Mouse (Mus musculus): Measurements from ENCODE around the gene Spryd4.
"Not testable (repeated sequence)": the region's sequence is repeated elsewhere in the genome, so short reads cannot be mapped to it uniquely, and the experiment has no call there.

Gene Spryd4

DNA sequence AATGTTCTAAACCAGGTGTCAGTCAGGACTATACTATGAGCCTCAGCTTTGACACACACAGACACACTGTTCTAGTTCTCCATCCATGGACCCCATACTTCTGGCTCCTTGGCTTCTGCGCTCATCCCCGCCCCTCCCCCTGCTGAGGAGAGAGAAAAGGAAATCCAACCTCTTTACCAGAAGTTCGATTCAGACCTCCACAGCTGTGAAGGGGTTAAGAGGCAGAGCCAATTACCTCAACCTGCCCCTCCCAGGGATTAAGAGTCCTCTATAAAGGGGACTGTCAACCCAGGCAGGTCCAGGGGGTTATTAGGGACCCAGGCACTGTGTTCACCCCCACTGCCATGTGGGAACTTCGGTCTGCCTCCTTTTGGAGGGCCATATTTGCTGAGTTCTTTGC lies 13.9 kb upstream of the Spryd4 start, which contains the start of gene Mip:
Gene Mip, plus strand, starts transcription at position 301 of the 400 bp plus-strand sequence.
- no peak for DNase-seq (ENCODE audit: low read depth, low spot score)

GRCm38 (mm10) chr10:128225064-128225463 lies 13.5 kb upstream of the Spryd4 start:
- no peak for DNase-seq (ENCODE audit: low read depth, low spot score)

DNA sequence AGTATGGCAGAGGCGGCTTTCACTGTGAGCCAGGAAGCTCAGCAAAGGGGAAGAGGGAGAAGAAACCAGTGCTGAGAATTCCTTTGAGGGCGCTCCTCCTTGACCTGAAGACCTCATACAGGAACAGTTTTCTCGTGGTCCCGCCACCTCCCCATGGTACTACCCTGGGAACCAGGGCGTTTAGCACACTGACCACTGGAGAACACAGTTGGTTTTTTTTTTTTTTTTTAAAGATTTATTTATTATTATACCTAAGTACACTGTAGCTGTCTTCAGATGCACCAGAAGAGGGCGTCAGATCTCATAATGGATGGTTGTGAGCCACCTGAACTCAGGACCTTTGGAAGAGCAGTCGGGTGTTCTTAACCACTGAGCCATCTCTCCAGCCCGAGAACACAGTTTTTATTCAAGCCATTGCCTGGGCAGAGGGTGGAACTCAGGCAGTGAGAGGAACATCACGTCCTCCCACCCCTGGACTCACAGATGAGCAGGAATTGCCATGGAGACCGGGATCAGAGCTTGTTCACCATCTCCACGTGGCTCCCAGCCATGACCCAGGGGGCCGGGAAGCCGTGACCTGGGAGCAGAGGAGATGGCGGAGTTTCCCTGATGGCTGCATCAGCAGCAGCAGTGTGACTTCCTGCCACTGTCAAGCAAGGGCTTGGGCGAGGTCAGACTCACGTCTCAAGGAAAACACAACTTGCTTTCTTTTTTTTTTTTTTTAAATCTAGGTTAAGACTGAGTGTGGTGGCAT lies 10.1 kb upstream of the Spryd4 start:
- no peak for DNase-seq (ENCODE audit: low read depth, low spot score)

DNA sequence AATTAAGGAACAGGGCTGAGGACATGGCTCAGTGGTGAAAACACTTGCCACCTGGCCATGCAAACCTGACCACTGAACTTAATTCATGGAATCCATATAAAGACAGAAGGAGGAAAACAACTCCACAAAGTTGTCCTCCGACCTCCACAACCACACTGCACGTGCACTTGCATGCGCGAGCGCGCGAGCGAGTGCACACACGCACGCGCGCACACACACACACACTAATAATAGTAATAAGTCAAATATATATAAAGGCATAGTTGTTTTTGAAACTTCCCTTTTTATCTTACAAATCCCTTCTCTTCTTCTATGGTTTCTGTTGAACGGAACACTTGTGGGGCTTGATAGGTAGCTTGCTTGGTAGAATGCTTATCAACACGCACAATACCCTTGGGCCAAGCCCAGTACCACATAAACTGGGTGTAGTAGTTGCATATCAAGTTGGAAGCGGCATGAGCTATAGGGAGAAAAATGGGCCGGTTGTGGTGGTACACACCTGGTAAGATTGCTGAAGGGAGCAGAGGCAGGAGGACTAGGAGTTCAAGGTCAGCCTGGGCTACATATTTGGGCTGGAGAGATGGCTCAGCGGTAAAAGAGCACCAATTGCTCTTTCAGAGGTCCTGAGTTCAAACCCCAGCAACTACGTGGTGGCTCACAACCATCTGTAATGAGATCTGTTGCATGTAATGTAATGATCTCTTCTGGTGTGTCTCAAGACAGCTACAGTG lies 6.9 kb upstream of the Spryd4 start:
- no peak for DNase-seq (ENCODE audit: low read depth, low spot score)

DNA sequence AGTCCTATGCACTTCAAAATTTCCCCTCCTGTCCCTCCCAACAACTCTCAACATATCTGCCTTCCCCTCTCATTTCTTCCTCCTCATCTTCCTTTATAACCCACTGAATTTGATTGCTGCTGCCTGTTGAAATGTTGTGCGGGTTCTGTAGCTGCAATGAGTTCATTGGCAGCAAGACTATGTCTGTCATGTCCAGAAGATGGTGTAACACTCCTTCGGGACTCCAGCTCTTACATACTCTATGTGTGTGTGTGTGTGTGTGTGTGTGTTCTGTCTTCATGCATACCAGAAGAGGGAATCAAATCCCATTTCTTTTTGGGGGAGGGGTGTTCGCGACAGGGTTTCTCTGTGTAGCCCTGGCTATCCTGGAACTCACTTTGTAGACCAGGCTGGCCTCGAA lies 3.4 kb upstream of the Spryd4 start:
- DNase-seq (ENCODE audit: low read depth, low spot score) = no peak

DNA sequence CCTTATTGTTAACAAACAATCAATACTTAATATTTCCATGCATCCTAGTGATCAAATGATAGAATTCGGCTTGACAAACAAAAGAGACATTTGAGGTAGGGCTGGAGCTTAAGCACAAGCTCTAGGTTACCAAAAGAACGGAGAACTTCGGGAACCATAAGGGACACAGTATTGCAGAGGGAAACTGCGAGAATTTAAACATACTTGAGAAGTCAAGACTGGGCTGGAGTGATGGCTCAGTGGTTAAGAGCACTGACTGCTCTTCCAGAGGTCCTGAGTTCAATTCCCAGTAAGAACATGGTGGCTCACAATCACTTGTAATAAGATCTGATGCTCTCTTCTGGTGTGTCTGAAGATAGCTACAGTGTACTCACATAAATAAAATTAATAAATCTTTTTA lies 2.5 kb upstream of the Spryd4 start:
- DNase-seq (ENCODE audit: low read depth, low spot score) = not testable (repeated sequence)

- peak; percentile 69 for DNase-seq (ENCODE audit: low read depth, low spot score)
Observed at GRCm38 (mm10) chr10:128212871-128213323, 1.3 kb upstream of the Spryd4 start.

DNA sequence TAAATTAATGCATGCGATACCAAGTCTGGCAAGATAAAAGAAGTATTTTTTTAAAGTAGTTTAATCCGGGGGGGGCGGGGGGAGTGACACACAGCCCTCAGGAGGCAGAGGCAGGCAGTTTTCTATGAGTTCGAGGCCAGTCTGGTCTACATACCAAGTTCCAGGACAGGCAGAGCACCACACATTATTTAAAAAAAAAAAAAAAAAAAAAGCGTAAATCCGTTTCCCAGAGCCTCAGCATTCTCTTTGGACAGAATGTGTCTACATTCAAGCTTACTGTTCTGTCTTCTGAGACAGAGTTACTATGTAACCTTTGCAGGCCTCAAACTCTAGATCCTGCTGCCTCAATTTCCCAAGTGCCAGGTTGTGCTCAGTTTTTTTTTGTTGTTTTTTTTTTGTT lies 541 bp upstream of the Spryd4 start:
- DNase-seq (ENCODE audit: low read depth, low spot score) = no peak

GRCm38 (mm10) chr10:128210954-128211353 lies 653 bp downstream of the Spryd4 start:
- peak; percentile 34 for DNase-seq (ENCODE audit: low read depth, low spot score)

GRCm38 (mm10) chr10:128210131-128210530 lies 1.5 kb downstream of the Spryd4 start:
- DNase-seq (ENCODE audit: low read depth, low spot score) = no peak

DNA sequence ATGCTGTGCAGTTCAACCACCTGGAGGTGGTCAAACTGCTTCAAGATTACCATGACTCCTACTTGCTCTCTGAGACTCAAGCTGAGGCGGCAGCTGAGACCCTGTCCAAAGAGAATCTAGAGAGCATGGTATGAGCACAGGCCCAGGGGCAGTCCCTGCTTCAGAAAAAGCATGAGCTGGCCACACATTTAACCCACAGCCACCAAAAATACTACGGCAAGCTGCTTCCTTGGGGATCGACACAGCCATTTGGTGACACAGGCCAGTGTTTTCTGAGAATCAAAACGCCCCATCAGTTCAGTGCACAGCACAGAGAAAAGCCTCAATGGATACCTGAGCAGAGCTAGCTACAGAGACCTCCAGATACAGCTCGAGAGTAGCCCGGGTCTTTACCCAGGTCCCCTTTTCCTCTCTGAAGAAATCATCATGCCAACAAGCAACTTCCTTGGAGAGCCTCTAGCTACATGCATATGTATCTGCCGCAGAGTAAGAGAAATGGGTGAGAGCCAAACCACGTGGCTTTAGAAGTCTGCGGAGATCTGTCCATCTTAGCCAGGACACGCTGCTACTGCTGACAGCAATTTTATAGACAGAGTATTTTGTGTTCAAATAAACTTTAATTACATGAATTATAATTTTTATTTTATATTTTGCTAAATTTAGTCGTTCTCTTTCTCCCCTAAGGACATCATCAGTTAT lies 2.1 kb downstream of the Spryd4 start:
- no peak for DNase-seq (ENCODE audit: low read depth, low spot score)

GRCm38 (mm10) chr10:128208326-128208725 lies 3.3 kb downstream of the Spryd4 start:
- DNase-seq (ENCODE audit: low read depth, low spot score) = peak; percentile 60

DNA sequence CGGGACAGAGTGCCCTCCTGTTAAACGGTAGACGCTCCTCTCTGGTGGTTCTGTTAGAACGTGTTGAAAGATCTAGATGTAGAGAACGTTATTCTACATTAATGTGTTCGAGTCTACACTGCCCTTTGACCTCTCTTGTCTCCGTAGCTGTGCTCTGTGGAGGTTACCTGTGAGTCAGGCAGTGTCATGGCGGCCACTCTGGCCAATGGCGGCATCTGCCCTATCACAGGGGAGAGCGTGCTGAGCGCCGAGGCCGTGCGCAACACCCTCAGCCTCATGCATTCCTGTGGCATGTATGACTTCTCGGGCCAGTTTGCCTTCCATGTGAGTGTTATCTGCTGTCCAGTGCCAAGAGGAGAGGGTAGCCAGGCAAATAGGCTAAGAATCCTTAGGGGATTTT lies 6.7 kb downstream of the Spryd4 start:
- DNase-seq (ENCODE audit: low read depth, low spot score) = no peak

GRCm38 (mm10) chr10:128201856-128202255 lies 9.8 kb downstream of the Spryd4 start:
- no peak for DNase-seq (ENCODE audit: low read depth, low spot score)

- DNase-seq (ENCODE audit: low read depth, low spot score) = no peak
Observed at GRCm38 (mm10) chr10:128194551-128195461, 16.8 kb downstream of the Spryd4 start.

GRCm38 (mm10) chr10:128194024-128194550 lies 17.5 kb downstream of the Spryd4 start, which contains the start of gene Gls2:
Gene Gls2, plus strand, starts transcription at chr10:128194457.
- peak; percentile 93 for DNase-seq (ENCODE audit: low read depth, low spot score)

DNA sequence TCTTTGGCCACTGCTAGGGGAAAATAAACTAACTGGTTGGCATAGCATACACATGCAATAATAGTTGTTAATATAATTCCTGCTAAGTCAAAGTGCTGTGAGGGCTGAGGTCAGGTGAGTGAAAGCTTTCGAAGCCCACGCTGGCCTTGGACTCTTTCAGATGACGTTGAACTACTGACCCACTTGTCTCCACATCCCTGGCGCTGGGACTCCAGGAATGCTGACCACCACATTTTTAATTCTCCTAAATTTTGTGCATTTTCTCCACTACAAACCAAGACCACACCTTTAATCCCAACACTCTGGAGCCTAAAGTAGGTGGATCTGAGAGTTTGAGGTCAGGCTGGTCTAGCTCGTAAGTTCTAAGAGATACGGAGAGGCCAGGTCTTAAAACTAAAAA lies 18.5 kb downstream of the Spryd4 start:
- no peak for DNase-seq (ENCODE audit: low read depth, low spot score)

GRCm38 (mm10) chr10:128192030-128192766 lies 19.4 kb downstream of the Spryd4 start:
- not testable (repeated sequence) for DNase-seq (ENCODE audit: low read depth, low spot score)

DNA sequence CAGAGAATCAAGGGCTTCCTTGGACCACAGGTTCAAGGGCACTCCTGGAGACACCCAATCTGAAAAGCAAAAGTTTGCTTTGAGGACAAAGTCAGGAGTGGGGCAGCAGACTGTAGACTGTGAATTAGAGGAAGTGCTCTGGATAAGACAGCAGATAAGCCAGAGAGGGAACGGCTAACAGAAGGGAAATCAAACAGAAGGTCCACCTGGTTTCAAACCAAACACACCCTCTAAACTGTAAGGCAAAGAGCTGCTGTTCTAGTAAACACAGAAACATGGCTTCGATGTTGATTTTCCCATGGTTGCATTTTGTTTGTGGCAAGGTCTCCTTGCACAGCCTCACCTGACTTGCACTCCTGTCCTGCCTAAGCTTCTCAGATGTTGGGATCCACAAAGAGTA lies 20.1 kb downstream of the Spryd4 start:
- DNase-seq (ENCODE audit: low read depth, low spot score) = no peak

GRCm38 (mm10) chr10:128188242-128188877 lies 23.2 kb downstream of the Spryd4 start:
- peak; percentile 95 for DNase-seq (ENCODE audit: low read depth, low spot score)

Data from 3T3-L1 (cell line).